Mouse (Mus musculus) cerebellum, adult 9-11 months (tissue): ENCODE results near the gene Sh3rf1.

ENCODE experiments used
- DNase-seq: peaks from one replicate; pipeline ENCODE4 v3.0.0; 2022

Sh3rf1 gene

DNA sequence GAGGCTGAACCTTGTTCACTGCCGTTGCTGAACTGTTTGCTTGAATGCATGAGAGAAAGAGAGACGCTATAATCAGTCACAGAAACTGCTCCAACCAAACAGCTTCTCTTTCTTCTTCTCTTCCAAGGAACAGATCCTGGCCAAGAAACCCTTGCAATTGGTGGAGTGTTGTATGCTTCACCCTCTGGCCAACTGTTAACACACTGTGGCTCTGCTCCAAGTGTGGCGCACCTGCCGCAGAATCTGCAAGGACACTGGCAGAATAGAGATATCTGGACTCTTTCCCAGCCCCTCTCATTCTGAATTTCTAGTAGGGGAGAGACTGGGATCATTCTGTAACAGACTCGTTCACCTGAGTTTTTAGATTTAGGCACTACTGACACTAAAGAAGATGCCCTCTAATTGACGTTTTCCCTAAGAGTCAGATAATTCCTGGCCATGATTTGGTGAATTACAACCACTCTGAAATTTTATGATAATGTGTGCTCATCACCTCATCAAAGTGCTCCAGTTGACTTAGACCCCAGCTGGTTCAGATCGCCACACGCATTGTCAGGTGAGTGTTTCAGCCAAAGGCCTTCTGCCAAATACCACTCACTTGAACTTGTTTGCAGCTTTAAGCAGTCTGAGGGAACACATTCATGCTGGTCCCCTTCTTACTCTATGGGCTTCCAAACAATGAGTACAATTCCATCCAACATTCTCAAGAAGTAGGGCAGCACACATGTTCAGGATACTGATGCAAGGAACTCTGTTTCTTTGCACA is 204.4 kb downstream of the Sh3rf1 start:
- DNase-seq, result no peak

DNA sequence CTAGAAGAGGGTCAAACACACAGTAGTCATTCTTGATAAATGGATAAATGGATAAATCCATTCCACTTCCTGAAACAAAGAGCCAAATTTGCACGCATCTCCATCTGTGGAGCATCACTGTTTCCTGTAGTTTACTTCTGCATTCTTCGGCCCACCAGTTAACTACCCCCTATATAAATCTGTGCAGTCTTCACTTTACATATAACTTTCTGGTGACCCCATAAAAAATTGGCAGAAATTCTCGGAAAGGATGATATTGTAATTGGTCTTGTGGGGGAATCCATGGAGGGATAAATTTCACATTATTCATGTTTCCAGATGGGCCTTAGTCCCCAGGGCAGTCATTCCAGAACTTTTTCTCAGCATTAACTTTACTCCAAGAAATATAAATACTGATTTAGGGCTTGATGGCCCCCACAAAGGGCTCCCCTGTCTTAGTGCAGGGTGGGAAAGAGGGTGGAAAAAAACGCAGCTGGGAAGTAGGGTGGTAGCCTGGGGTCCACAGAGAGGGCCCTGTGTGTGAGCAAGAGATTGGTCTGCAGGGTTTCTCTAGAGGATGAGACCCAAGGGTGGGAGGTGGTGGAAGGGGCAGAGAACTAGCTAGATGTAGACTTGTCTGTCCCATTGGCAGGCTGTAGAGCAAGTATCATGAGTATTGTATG is 205.3 kb downstream of the Sh3rf1 start:
- no peak for DNase-seq

DNA sequence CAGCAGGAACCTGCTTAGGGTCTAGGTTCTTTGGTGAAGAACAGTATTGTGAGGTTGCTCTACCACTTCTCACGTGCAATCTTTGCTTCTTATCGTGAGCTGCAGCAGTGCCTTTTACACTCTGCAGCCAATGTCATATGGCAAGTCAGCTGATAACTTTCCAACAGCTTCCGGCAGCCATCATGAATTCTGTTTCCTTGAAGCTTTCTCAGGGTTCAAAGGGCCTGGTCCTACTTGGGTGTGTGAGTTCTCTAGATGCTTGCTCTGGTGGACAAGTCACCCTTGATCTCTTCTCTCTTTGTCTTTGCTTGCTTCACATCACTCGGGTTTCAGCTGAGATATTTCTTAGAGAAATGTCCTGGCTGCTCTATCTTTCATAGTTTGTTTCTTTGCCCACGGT is 211.8 kb downstream of the Sh3rf1 start:
- DNase-seq, result no peak

DNA sequence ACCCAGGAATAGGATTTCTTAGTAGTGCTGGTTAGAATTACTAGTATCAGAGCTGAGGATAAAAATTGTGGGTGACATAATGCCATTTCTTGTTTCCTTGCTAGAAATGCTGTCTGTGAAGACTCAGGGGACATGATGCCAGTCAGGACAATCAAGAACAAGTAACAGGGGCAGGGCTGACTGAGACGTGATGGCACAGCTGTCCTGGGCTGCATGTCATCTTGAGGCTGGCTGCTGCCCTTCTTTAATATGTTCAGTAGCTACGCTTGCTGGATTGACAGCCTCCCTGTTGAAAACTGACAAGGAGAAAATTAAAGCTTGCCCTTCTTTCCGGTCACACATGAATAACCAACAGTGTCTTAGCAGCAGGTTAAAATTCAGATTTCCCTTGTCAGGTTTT is 212.5 kb downstream of the Sh3rf1 start:
- no peak for DNase-seq

DNA sequence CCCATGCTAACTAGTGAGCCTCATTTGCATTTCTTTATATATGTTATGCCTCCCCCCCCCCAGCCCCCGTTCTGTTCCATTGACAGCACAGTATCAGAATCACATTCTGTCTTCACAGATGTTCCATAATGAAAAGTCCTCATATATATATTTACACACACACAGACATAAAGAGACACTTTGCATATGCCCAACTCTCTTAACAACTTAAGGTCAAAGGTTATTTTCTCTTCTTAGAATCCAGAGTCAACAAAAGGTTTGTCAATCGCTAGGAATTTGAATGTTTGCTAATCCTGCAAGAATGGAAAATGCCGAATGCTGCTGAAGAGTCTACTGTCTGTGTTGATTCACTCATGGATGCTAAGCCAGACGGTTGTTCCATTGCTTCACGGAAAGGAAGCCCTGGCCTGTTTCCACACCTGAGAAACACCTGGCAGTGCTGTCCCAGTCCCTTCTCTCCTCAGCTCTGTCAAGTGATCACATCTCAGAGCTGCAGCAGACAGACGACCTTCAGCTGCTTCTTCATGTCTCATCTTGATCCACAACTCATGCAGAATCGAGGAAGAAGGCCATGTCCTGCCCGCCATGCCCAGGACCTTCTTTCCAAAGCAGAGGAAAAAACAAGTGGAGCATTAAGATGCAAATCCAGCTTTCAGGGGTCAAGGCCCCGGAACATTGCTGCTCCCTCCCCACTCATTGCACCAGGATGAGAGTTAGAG is 213.1 kb downstream of the Sh3rf1 start:
- no peak for DNase-seq

DNA sequence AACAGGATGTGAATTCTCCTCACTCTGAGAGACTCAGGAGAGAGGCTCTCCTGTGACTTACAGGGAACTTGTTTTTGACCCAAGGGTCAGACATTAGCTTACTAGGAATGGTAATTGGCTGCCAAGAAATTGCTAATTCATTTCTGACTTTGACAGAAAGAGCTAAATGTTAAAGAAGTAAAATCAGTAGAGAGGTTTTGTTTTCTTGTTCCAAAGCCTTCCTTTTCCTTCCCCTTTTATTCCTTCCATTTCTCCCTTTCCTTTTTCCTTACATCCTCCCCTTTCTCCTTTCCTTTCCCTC is 213.6 kb downstream of the Sh3rf1 start:
- DNase-seq, result no peak

DNA sequence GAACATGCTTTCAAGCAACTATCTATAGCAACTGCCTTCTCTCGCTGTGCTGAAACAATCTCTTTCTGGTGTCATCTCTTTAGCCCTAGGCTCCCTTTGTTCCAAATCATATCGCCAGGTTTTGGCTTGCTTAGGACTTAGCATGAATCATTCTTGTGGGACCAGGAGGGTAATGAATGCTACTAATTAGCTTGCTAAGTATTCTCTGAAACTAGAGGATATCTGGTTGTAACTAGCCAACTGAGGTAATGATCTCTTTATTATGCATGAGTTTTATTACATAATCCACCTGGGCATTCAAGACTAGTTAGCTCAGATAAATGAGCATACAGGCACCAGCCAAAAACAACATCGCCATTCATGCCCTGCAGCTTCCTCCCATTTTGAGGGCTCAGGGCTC is 219.3 kb downstream of the Sh3rf1 start:
- no peak for DNase-seq

DNA sequence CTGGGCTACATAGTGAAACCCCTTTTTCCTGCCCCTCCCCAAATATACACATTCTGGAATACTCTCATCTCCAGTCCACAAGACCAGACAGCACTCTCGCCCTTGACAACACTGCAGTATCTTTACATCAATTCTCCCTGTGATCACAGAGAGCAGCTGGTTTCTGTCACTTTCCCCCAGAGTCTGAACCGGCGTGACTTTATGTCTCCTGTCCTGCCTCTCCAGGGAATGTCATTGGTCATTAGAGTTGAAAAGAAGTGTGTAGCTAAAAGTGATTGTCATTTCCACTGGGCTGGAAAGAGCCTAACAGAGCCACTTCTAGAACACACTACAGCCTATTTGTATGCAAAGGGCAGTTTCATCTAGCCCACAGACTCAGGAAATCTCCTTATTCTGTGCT is 220.7 kb downstream of the Sh3rf1 start:
- DNase-seq, result no peak
